Comparison of ENCODE assay signal across 7 mouse cellular contexts in the genomic region with DNA sequence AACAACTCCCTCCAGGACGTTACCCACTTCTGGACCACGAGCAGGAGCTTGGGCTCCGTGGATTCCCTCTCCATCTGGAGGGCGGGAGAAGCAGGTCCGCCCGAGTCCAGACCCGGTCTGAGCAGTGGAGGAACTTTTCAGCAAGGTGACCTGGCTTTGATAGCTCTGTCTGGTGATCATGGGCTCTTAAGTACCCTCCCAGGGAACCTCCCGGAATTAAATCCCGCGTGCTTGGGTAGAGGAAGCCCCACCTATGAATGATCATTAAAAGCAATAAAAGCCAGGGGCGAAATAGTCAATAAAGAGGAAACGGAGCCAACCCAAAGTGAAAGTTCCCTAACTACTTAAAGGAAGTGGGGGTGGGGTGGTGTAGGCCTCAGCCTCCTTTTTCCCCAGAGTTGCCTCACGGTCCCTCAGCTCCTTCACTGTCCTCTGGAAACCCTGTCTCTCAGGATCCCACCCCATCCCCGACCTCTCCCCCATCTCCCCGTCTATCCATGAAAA. TPM values are rescaled to one million over a fixed set of nuclear protein-coding genes. Genes with fewer than 3 reads are reported as not detected.
A peak's percentile ranks its signal among the peaks of the same experiment; 100 is the strongest.
DNase-seq lines count a peak whose midpoint lies in the region; ATAC-seq lines count a peak whose summit lies in the region.

No protein-coding gene starts in this region.

- 34% methylated on average over 15 of the region's 15 CpGs for WGBS in forebrain, embryonic 10.5 days
- WGBS in limb, embryonic 15.5 days = 16% methylated on average over 15 of the region's 15 CpGs
- WGBS in neural tube, embryonic 15.5 days = 18% methylated on average over 15 of the region's 15 CpGs

- H3K27ac ChIP-seq in forebrain, embryonic 10.5 days = peak overlapping the region; percentile 99
- peak overlapping the region; percentile 97 for H3K27ac ChIP-seq in limb, embryonic 15.5 days
- peak overlapping the region; percentile 97 for H3K27ac ChIP-seq in neural tube, embryonic 15.5 days (replicated peaks)

- peaks cover 66% of the 10 kb centered on the region for H3K4me1 ChIP-seq in forebrain, embryonic 10.5 days
- peaks cover 43% of the 10 kb centered on the region for H3K4me1 ChIP-seq in limb, embryonic 15.5 days
- H3K4me1 ChIP-seq in neural tube, embryonic 15.5 days = peaks cover 44% of the 10 kb centered on the region

- peaks cover 4% of the 10 kb centered on the region; the same call in 1 of the 2 replicates for H3K27me3 ChIP-seq in forebrain, embryonic 10.5 days (ENCODE audit: poor library complexity, severe bottlenecking)
- H3K27me3 ChIP-seq in limb, embryonic 15.5 days = no peaks in the 10 kb centered on the region
- H3K27me3 ChIP-seq in neural tube, embryonic 15.5 days (replicated peaks) = no peaks in the 10 kb centered on the region

- peak overlapping the region; percentile 35 for H3K9ac ChIP-seq in limb, embryonic 15.5 days
- H3K9ac ChIP-seq in neural tube, embryonic 15.5 days (replicated peaks) = peak overlapping the region; percentile 97

- peaks cover 18% of the 10 kb centered on the region for H3K36me3 ChIP-seq in forebrain, embryonic 10.5 days (replicated peaks)
- 0 out of 2 replicates have a peak, but pooled peaks cover 9% of the 10 kb centered on the region for H3K36me3 ChIP-seq in limb, embryonic 15.5 days
- no peaks in the 10 kb centered on the region for H3K36me3 ChIP-seq in neural tube, embryonic 15.5 days

- H3K9me3 ChIP-seq in forebrain, embryonic 10.5 days = no peaks in the 10 kb centered on the region
- no peaks in the 10 kb centered on the region for H3K9me3 ChIP-seq in limb, embryonic 15.5 days
- H3K9me3 ChIP-seq in neural tube, embryonic 15.5 days (replicated peaks) = no peaks in the 10 kb centered on the region

- peak; percentile 66 for DNase-seq in A20 (ENCODE audit: low read depth, low spot score)
- peak; percentile 67 for DNase-seq in CD4-positive, CD25-positive, alpha-beta regulatory T cell, adult 2 months (ENCODE audit: low read depth, low spot score)
- DNase-seq in forebrain, embryonic 10.5 days (ENCODE audit: extremely low spot score, low spot score) = no peak
- no peak for DNase-seq in cerebellum, postnatal 36 days
- no peak for DNase-seq in gastrocnemius, postnatal 25 days

- H3K4me2 ChIP-seq in limb, embryonic 15.5 days = peak overlapping the region; percentile 70
- H3K4me2 ChIP-seq in neural tube, embryonic 15.5 days = peak overlapping the region; percentile 82

- ATAC-seq in limb, embryonic 15.5 days (ENCODE audit: insufficient number of reproducible peaks, low FRiP score, low TSS enrichment, low read depth) = no peak
- ATAC-seq in neural tube, embryonic 15.5 days (ENCODE audit: low FRiP score) = peak; percentile 9; the same call in 1 of the 2 replicates

- peak overlapping the region; percentile 92 for H3K4me3 ChIP-seq in forebrain, embryonic 10.5 days
- H3K4me3 ChIP-seq in limb, embryonic 15.5 days = peak overlapping the region; percentile 79
- H3K4me3 ChIP-seq in neural tube, embryonic 15.5 days (replicated peaks) = peak overlapping the region; percentile 72

RNA-seq across cellular contexts. Expression of a gene that starts 0.5 kb away (rescaled TPM):
- polyA plus RNA-seq in forebrain, embryonic 10.5 days (2016; fragmentation: Nextera tagmentation; extraction: Ambion mirVana) = 107 TPM in 2 replicates
- 70.1 and 72.4 TPM in 2 replicates for polyA plus RNA-seq in limb, embryonic 15.5 days (2015; fragmentation: Nextera tagmentation; extraction: Ambion mirVana)
- polyA plus RNA-seq in neural tube, embryonic 15.5 days (2015; fragmentation: Nextera tagmentation; extraction: Ambion mirVana) = 58.1 and 58.6 TPM in 2 replicates
- 1 to 10 TPM; 5.2 to 7.3 TPM for total RNA-seq in gastrocnemius, postnatal 25 days (2021)

RNA-seq across cellular contexts. Expression of a gene that starts 42.4 kb away (rescaled TPM):
- polyA plus RNA-seq in forebrain, embryonic 10.5 days (2016; fragmentation: Nextera tagmentation; extraction: Ambion mirVana) = 0.28 and 0.40 TPM in 2 replicates
- polyA plus RNA-seq in limb, embryonic 15.5 days (2015; fragmentation: Nextera tagmentation; extraction: Ambion mirVana) = 0.92 and 1.3 TPM in 2 replicates
- polyA plus RNA-seq in neural tube, embryonic 15.5 days (2015; fragmentation: Nextera tagmentation; extraction: Ambion mirVana) = 0.27 and 10.0 TPM in 2 replicates
- total RNA-seq in gastrocnemius, postnatal 25 days (2021) = not detected

Comparison
In these comparisons a context has a peak if more than half of its experiments do, and no peak if none do; other contexts are left out.
1. DNase-seq: peak in A20 (single experiment) and CD4-positive, CD25-positive, alpha-beta regulatory T cell, adult 2 months (single experiment); none in forebrain, embryonic 10.5 days (single experiment), cerebellum, postnatal 36 days (0 of 2) and gastrocnemius, postnatal 25 days (single experiment).
2. Peak in every context shown above with its lines, with median percentiles within 50 percentile points of each other: H3K27ac ChIP-seq and H3K4me3 ChIP-seq.